Mouse (Mus musculus): ENCODE results near the gene Tmem131. TPM values are rescaled to one million over a fixed set of nuclear protein-coding genes. Genes with fewer than 3 reads are reported as not detected.

The Tmem131 gene
- 28.2 and 31.3 TPM in 2 replicates for polyA plus RNA-seq (2014; fragmentation: Nextera tagmentation; extraction: Ambion mirVana)

DNA sequence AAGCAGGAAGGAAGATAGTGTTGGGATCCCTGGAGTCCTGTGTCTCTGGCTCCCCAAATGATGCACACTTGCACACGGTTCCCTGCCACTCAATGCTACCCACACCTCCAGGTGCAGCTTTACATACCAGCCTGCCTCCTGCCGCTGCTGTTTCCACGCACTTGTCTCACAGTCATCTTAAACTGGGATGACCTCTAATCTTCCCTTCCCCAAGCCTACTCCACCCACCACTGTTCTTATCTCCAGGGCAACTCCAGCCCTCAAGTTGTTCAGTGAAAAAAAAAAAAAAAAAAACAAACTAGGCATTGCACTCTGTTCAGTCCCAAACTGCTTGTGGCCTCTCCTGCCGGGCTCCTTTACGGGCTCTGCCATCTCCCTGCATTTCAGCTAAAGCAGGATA is at the start of gene Tmem131:
Gene Tmem131, minus strand, starts transcription at position 14 of the 400 bp plus-strand sequence.
- Histone ChIP-seq H3K27me3 (ENCODE audit: control insufficient read depth, insufficient read depth, low read length) (no peaks in the 10 kb centered on the region), H3K9ac (replicated peaks; ENCODE audit: low read depth, low read length) (no peak within 1 kb of the TSS), H3K9me3 (ENCODE audit: control insufficient read depth, low read depth, low read length) (no peaks in the 10 kb centered on the region), H3K4me2 (replicated peaks; ENCODE audit: low read depth, low read length) (no peak within 1 kb of the TSS), H3K4me3 (ENCODE audit: low read depth, low read length) (no peak within 1 kb of the TSS), H3K4me1 (ENCODE audit: control insufficient read depth, insufficient read depth, low read length) (no peaks in the 10 kb centered on the region), H3K36me3 (ENCODE audit: control insufficient read depth, insufficient read depth, low read length) (no peaks in the 10 kb centered on the region), H3K27ac (ENCODE audit: low read length) (no peak within 1 kb of the TSS)
- WGBS: 70% methylated on average over 5 of the region's 5 CpGs
- ATAC-seq (ENCODE audit: insufficient number of reproducible peaks, insufficient read depth, low FRiP score, low read depth): no peak

DNA sequence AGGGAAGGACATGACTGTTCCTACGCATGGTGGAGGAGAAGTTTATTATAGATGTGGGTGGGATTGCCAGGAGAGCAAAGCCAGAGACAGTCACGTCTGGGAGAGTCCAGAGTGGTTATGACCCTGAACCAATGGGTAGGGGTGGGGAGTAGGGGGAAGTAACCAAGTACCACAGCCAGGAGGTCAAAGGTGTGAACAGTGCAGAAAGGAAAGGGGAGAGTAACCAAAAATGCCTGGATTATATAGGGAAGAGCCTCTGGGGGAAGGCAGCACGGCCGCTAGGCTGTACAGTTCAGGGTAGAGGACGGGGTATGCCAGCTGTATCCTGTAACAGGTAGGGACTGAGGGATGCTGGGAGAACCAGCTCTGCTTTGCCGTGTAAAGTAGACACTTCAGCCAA is 45.1 kb upstream of the Tmem131 start:
- Histone ChIP-seq H3K9ac (replicated peaks; ENCODE audit: low read depth, low read length) (no peak overlapping the region), H3K36me3 (ENCODE audit: control insufficient read depth, insufficient read depth, low read length) (no peaks in the 10 kb centered on the region), H3K4me1 (ENCODE audit: control insufficient read depth, insufficient read depth, low read length) (no peaks in the 10 kb centered on the region), H3K9me3 (ENCODE audit: control insufficient read depth, low read depth, low read length) (no peaks in the 10 kb centered on the region), H3K27me3 (ENCODE audit: control insufficient read depth, insufficient read depth, low read length) (no peaks in the 10 kb centered on the region), H3K27ac (ENCODE audit: low read length) (peak overlapping the region; percentile 2; the same call in 1 of the 2 replicates), H3K4me3 (ENCODE audit: low read depth, low read length) (no peak overlapping the region), H3K4me2 (replicated peaks; ENCODE audit: low read depth, low read length) (no peak overlapping the region)
- ATAC-seq (ENCODE audit: insufficient number of reproducible peaks, insufficient read depth, low FRiP score, low read depth): no peak
- 50% methylated on average over 6 of the region's 6 CpGs for WGBS

DNA sequence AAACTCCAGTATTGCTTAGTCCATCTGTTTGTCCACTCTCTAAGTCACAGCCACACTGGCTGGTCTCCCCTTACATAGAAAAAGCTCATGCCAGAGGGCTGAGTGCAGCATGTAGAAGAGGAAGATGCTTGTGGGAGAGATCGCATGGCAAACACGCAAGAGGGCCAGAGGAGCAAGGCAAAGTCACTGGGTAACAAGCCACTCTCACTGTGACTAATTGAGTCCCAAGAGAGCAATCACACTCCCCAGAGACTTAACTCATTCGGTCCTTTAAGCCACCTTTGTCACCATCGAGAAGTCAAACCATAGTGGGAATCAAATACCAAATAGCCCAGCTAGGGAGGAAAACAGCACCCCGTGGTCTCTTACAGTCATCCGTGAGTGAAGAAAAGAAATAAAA is 44.7 kb upstream of the Tmem131 start:
- WGBS: 81% methylated on average over 6 of the region's 6 CpGs
- Histone ChIP-seq H3K27ac (ENCODE audit: low read length) (peak overlapping the region; percentile 2; the same call in 1 of the 2 replicates), H3K27me3 (ENCODE audit: control insufficient read depth, insufficient read depth, low read length) (no peaks in the 10 kb centered on the region), H3K4me2 (replicated peaks; ENCODE audit: low read depth, low read length) (no peak overlapping the region), H3K36me3 (ENCODE audit: control insufficient read depth, insufficient read depth, low read length) (no peaks in the 10 kb centered on the region), H3K9me3 (ENCODE audit: control insufficient read depth, low read depth, low read length) (no peaks in the 10 kb centered on the region), H3K4me1 (ENCODE audit: control insufficient read depth, insufficient read depth, low read length) (no peaks in the 10 kb centered on the region), H3K9ac (replicated peaks; ENCODE audit: low read depth, low read length) (no peak overlapping the region), H3K4me3 (ENCODE audit: low read depth, low read length) (no peak overlapping the region)
- no peak for ATAC-seq (ENCODE audit: insufficient number of reproducible peaks, insufficient read depth, low FRiP score, low read depth)

DNA sequence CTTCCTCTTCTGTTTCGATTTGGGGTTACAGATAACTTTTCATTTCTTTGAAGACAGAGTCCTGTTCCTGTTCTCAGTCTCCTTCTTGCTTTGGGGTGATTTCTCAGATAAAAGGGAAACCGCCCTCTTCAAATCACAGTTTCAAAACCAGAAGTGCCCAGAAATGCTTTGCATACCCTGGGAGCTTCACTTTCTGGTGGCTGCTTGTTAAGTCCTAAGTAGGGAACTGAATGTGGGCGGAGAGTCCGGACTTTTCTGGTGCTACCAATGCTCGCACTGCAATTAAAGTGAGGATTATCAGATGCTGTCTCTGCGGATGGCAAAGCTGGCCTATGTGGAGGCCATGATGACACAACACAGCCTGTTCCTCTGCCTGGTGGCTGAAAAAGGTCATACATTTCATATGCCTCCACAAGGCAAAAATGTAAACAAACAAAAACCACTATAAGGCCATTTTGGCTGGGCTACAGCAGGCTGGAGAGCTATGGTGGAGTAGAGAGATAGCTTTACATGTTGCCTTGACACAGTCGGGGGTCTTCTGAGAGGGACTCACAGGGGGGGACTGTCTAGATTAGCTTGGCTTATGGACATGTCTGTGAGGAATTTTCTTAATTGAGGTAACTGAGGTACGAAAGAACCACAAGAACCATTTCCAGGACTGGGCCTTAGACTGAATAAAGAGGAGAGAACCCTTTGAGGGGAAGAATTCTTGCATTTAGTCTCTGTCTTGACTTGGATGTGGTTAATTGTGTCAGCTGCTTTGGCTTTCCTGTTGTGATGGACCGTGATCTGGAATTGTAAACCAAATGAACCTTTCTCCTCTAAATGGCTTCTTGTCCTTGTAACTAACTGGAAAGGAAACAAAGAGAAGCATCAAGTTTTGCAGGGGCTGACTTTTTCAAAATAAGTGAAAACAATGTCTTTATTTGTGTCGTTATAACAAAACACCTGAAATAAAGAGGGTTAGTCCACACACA is 44.0 kb upstream of the Tmem131 start:
- H3K9ac ChIP-seq (replicated peaks; ENCODE audit: low read depth, low read length): no peak overlapping the region
- H3K4me3 ChIP-seq (ENCODE audit: low read depth, low read length): no peak overlapping the region
- no peaks in the 10 kb centered on the region for H3K4me1 ChIP-seq (ENCODE audit: control insufficient read depth, insufficient read depth, low read length)
- no peaks in the 10 kb centered on the region for H3K27me3 ChIP-seq (ENCODE audit: control insufficient read depth, insufficient read depth, low read length)
- no peaks in the 10 kb centered on the region for H3K9me3 ChIP-seq (ENCODE audit: control insufficient read depth, low read depth, low read length)
- H3K27ac ChIP-seq (ENCODE audit: low read length): no peak overlapping the region
- no peaks in the 10 kb centered on the region for H3K36me3 ChIP-seq (ENCODE audit: control insufficient read depth, insufficient read depth, low read length)
- H3K4me2 ChIP-seq (replicated peaks; ENCODE audit: low read depth, low read length): no peak overlapping the region
- 78% methylated on average over 10 of the region's 10 CpGs for WGBS
- ATAC-seq (ENCODE audit: insufficient number of reproducible peaks, insufficient read depth, low FRiP score, low read depth): no peak

DNA sequence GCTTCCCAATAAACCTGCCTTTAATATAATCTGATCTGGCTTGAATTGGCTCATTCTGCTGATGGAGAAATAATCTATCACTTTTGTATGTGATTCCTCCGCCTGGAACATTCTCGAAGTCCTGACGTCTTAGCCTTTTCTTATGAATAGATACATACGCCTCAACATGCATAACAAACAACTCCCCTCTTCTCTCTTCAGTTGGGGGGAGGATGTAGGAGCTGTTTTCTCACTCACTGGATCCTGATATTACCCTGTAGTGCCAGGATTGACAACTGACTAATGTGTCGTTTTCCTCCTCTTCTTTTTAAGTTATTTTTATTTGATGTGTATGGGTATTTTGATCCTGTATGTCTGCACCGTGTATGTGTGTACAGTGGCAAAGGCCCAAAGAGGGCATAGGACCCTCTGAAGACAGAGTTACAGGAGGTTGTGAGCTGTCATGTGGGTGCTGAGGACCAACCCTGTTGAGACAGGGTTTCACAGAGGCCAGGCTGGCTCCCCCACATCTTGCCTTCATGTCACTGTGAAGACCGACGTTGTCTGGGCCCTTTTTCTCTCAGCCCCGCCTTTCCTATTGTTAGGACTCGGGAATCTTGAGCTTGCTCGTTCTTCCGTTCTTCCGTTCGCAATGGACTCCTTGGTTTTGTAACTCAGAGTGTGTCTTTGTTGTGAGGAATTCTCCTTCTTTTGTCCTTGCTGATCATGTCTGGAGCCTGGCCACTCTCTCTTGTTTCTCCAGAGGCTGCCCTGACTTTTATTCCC is 43.1 kb upstream of the Tmem131 start:
- 70% methylated on average over 14 of the region's 14 CpGs for WGBS
- Histone ChIP-seq H3K9me3 (ENCODE audit: control insufficient read depth, low read depth, low read length) (no peaks in the 10 kb centered on the region), H3K4me1 (ENCODE audit: control insufficient read depth, insufficient read depth, low read length) (no peaks in the 10 kb centered on the region), H3K9ac (replicated peaks; ENCODE audit: low read depth, low read length) (no peak overlapping the region), H3K36me3 (ENCODE audit: control insufficient read depth, insufficient read depth, low read length) (no peaks in the 10 kb centered on the region), H3K27ac (ENCODE audit: low read length) (no peak overlapping the region), H3K27me3 (ENCODE audit: control insufficient read depth, insufficient read depth, low read length) (no peaks in the 10 kb centered on the region), H3K4me3 (ENCODE audit: low read depth, low read length) (no peak overlapping the region), H3K4me2 (replicated peaks; ENCODE audit: low read depth, low read length) (no peak overlapping the region)
- no peak for ATAC-seq (ENCODE audit: insufficient number of reproducible peaks, insufficient read depth, low FRiP score, low read depth)

DNA sequence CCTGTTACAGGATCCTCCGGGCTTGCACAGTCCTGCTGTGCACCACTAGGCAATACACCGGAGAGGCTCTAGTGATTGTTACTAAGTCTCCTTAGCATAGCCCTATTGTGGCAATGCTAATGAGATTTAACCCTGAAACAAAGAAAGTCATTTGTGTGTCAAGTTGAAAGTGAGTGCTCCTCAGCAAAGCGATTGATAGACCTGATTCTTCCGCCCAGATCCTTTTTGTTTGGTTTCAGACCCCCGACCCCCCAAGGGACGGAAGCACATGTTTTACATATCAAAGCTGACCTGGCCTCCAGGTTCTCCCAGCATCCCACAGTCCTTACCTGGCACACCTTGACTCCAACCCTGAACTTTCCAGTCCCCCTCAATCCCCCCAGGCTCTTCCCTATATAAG is 42.4 kb upstream of the Tmem131 start:
- no peaks in the 10 kb centered on the region for H3K9me3 ChIP-seq (ENCODE audit: control insufficient read depth, low read depth, low read length)
- no peak for ATAC-seq (ENCODE audit: insufficient number of reproducible peaks, insufficient read depth, low FRiP score, low read depth)
- H3K36me3 ChIP-seq (ENCODE audit: control insufficient read depth, insufficient read depth, low read length): no peaks in the 10 kb centered on the region
- no peak overlapping the region for H3K9ac ChIP-seq (replicated peaks; ENCODE audit: low read depth, low read length)
- no peak overlapping the region for H3K27ac ChIP-seq (ENCODE audit: low read length)
- WGBS: 68% methylated on average over 6 of the region's 6 CpGs
- no peak overlapping the region for H3K4me3 ChIP-seq (ENCODE audit: low read depth, low read length)
- no peaks in the 10 kb centered on the region for H3K4me1 ChIP-seq (ENCODE audit: control insufficient read depth, insufficient read depth, low read length)
- H3K27me3 ChIP-seq (ENCODE audit: control insufficient read depth, insufficient read depth, low read length): no peaks in the 10 kb centered on the region
- no peak overlapping the region for H3K4me2 ChIP-seq (replicated peaks; ENCODE audit: low read depth, low read length)

DNA sequence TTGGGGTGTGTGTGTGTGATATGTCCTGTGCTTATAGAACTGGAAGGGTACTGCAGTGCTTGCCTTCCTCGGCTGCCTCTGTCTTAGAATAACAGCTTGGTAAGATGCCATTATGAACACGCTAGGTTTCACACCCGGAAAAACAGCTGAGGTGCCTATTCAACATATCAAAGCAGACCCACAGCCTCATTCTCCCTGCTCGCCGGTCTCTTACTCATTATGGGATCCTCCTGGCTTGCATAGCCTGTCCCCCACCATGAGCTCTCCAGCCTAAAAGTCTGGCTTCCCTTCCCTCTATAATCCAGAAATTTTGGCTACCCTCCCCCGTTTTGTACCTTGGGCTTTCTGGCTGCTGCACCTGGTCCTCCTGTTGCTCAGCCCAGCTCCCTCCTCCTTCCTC is 40.9 kb upstream of the Tmem131 start:
- Histone ChIP-seq H3K9me3 (ENCODE audit: control insufficient read depth, low read depth, low read length) (no peaks in the 10 kb centered on the region), H3K27me3 (ENCODE audit: control insufficient read depth, insufficient read depth, low read length) (no peaks in the 10 kb centered on the region), H3K27ac (ENCODE audit: low read length) (no peak overlapping the region), H3K9ac (replicated peaks; ENCODE audit: low read depth, low read length) (no peak overlapping the region), H3K36me3 (ENCODE audit: control insufficient read depth, insufficient read depth, low read length) (no peaks in the 10 kb centered on the region), H3K4me1 (ENCODE audit: control insufficient read depth, insufficient read depth, low read length) (no peaks in the 10 kb centered on the region), H3K4me2 (replicated peaks; ENCODE audit: low read depth, low read length) (no peak overlapping the region), H3K4me3 (ENCODE audit: low read depth, low read length) (no peak overlapping the region)
- WGBS: 32% methylated on average over 6 of the region's 6 CpGs
- no peak for ATAC-seq (ENCODE audit: insufficient number of reproducible peaks, insufficient read depth, low FRiP score, low read depth)

DNA sequence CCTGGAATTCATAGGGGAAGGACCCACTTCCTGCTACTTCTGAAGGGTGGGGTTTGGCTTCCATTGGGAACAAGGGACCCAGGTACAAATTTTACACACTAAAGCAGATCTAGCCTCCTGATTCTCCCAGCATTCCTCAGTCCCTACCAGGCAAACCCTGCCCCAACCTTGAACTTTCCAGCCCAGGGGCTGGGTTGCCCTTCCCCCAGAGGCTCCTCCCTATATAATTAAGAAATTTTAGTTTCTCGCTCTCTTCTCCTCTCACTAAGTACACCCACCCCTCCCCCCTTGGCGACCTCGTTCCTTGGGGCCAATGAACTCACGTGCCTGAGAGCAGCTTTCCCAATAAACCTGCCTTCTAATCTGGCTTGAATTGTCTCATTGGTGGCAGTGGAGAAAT is 40.3 kb upstream of the Tmem131 start:
- ATAC-seq (ENCODE audit: insufficient number of reproducible peaks, insufficient read depth, low FRiP score, low read depth): no peak
- WGBS: 39% methylated on average over 4 of the region's 4 CpGs
- no peak overlapping the region for H3K4me3 ChIP-seq (ENCODE audit: low read depth, low read length)
- no peaks in the 10 kb centered on the region for H3K27me3 ChIP-seq (ENCODE audit: control insufficient read depth, insufficient read depth, low read length)
- no peak overlapping the region for H3K27ac ChIP-seq (ENCODE audit: low read length)
- H3K36me3 ChIP-seq (ENCODE audit: control insufficient read depth, insufficient read depth, low read length): no peaks in the 10 kb centered on the region
- no peaks in the 10 kb centered on the region for H3K4me1 ChIP-seq (ENCODE audit: control insufficient read depth, insufficient read depth, low read length)
- H3K9ac ChIP-seq (replicated peaks; ENCODE audit: low read depth, low read length): no peak overlapping the region
- H3K4me2 ChIP-seq (replicated peaks; ENCODE audit: low read depth, low read length): no peak overlapping the region
- no peaks in the 10 kb centered on the region for H3K9me3 ChIP-seq (ENCODE audit: control insufficient read depth, low read depth, low read length)
